Mouse (Mus musculus): Measurements from ENCODE around the gene Tmem120b. TPM values are rescaled to one million over a fixed set of nuclear protein-coding genes. Genes with fewer than 3 reads are reported as not detected.

Tmem120b gene
- polyA plus RNA-seq, 1 experiment from 2014 or later = 9.3 TPM

DNA sequence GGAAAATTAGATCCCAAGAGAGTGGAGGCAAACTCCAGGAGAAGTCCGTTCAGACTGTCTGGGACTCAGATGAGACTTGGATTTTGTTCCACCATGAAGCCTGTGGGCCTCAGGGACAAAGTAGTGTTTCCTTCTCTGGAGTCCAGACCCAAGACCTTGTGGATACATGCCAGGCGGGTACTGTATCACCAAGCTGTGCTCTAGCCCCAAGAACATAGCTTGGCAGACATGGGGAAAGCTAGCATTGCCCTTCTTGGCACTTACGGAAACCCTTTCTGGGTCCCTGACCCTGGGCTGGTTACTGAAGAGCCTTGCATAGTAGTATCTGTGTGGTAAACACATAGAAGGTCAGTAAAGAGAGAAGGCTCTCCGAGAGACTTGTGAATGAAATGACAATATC is 91.2 kb downstream of the Tmem120b start:
- Histone ChIP-seq H3K4me2 (ENCODE audit: low read depth, low read length, severe bottlenecking) (no peak overlapping the region), H3K4me1 (replicated peaks; ENCODE audit: control insufficient read depth, insufficient read depth, low read length) (no peaks in the 10 kb centered on the region), H3K4me3 (ENCODE audit: low read depth, low read length) (no peak overlapping the region), H3K36me3 (ENCODE audit: control insufficient read depth, insufficient read depth, low read length) (peaks cover 29% of the 10 kb centered on the region), H3K9ac (ENCODE audit: low read length) (no peak overlapping the region), H3K27me3 (ENCODE audit: control insufficient read depth, insufficient read depth, low read length) (no peaks in the 10 kb centered on the region), H3K9me3 (ENCODE audit: control insufficient read depth, low read length) (no peaks in the 10 kb centered on the region), H3K27ac (ENCODE audit: low read depth, low read length) (no peak overlapping the region)
- ATAC-seq (replicated peaks; ENCODE audit: low FRiP score) (no peak), DNase-seq (ENCODE audit: low spot score) (no peak)
- 93% methylated on average over 4 of the region's 4 CpGs for WGBS

DNA sequence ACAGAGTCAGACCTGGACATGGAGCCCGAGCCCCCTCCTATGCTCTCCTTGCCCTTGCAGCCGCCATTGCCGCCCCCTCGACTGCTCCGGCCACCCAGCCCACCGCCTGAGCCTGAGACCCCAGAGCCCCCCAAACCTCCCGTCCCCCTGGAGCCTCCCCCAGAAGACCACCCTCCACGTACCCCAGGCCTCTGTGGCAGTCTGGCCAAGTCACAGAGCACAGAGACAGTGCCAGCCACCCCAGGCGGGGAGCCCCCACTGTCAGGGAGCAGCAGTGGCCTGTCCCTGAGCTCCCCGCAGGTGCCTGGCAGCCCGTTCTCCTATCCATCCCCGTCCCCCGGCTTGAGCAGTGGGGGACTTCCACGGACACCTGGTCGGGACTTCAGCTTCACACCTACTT is 91.7 kb downstream of the Tmem120b start:
- no peaks in the 10 kb centered on the region for H3K27me3 ChIP-seq (ENCODE audit: control insufficient read depth, insufficient read depth, low read length)
- no peak overlapping the region for H3K4me2 ChIP-seq (ENCODE audit: low read depth, low read length, severe bottlenecking)
- WGBS = 91% methylated on average over 15 of the region's 15 CpGs

DNA sequence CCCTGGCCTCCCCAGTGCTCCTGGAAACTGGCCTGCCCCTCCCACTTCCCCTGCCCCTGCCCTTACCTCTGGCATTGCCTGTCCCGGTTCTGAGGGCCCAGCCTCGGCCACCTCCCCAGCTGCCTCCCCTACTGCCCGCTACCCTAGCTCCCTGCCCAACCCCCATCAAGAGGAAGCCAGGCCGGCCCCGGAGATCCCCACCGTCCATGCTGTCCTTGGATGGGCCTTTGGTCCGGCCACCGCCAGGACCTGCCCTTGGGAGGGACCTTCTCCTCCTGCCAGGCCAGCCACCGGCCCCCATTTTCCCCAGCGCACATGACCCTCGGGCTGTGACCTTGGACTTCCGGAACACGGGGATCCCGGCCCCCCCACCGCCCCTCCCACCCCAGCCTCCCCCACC is 92.1 kb downstream of the Tmem120b start:
- ATAC-seq (replicated peaks; ENCODE audit: low FRiP score) (no peak), DNase-seq (ENCODE audit: low spot score) (peak; percentile 51)
- Histone ChIP-seq H3K4me2 (ENCODE audit: low read depth, low read length, severe bottlenecking) (no peak overlapping the region), H3K27ac (ENCODE audit: low read depth, low read length) (no peak overlapping the region), H3K36me3 (ENCODE audit: control insufficient read depth, insufficient read depth, low read length) (peaks cover 29% of the 10 kb centered on the region), H3K9ac (ENCODE audit: low read length) (no peak overlapping the region), H3K4me3 (ENCODE audit: low read depth, low read length) (no peak overlapping the region), H3K4me1 (replicated peaks; ENCODE audit: control insufficient read depth, insufficient read depth, low read length) (no peaks in the 10 kb centered on the region), H3K27me3 (ENCODE audit: control insufficient read depth, insufficient read depth, low read length) (no peaks in the 10 kb centered on the region), H3K9me3 (ENCODE audit: control insufficient read depth, low read length) (no peaks in the 10 kb centered on the region)
- WGBS = 93% methylated on average over 15 of the region's 15 CpGs

More for the DNA sequence above, 91.7 kb downstream of the Tmem120b start:
- Histone ChIP-seq H3K36me3 (ENCODE audit: control insufficient read depth, insufficient read depth, low read length) (peaks cover 29% of the 10 kb centered on the region), H3K9ac (ENCODE audit: low read length) (no peak overlapping the region), H3K4me1 (replicated peaks; ENCODE audit: control insufficient read depth, insufficient read depth, low read length) (no peaks in the 10 kb centered on the region), H3K4me3 (ENCODE audit: low read depth, low read length) (no peak overlapping the region), H3K9me3 (ENCODE audit: control insufficient read depth, low read length) (no peaks in the 10 kb centered on the region), H3K27ac (ENCODE audit: low read depth, low read length) (no peak overlapping the region)
- ATAC-seq (replicated peaks; ENCODE audit: low FRiP score) (no peak), DNase-seq (ENCODE audit: low spot score) (peak; percentile 49)

DNA sequence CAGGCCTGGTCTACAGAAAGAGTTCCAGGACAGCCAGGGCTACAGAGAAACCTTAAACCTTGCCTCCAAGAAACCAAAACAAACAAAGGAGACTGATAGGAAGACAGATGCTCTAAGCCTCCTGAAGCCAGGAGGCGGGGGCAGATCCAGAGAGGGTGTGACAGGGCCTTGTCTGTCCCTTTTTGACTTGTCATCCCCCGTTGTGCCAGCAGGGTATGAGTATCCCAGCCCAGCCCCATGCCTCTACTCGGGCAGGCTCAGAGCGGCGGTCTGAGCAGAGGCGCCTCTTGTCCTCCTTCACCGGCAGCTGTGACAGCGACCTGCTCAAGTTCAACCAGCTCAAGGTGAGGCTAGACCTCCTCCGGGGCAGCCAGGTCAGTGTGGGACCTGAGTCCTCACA is 94.7 kb downstream of the Tmem120b start:
- no peak overlapping the region for H3K27ac ChIP-seq (ENCODE audit: low read depth, low read length)
- no peak overlapping the region for H3K9ac ChIP-seq (ENCODE audit: low read length)
- no peak overlapping the region for H3K4me2 ChIP-seq (ENCODE audit: low read depth, low read length, severe bottlenecking)
- DNase-seq (ENCODE audit: low spot score) = no peak
- no peaks in the 10 kb centered on the region for H3K9me3 ChIP-seq (ENCODE audit: control insufficient read depth, low read length)
- no peak overlapping the region for H3K4me3 ChIP-seq (ENCODE audit: low read depth, low read length)
- H3K36me3 ChIP-seq (ENCODE audit: control insufficient read depth, insufficient read depth, low read length) = peaks cover 32% of the 10 kb centered on the region
- ATAC-seq (replicated peaks; ENCODE audit: low FRiP score) = no peak
- no peaks in the 10 kb centered on the region for H3K27me3 ChIP-seq (ENCODE audit: control insufficient read depth, insufficient read depth, low read length)
- H3K4me1 ChIP-seq (replicated peaks; ENCODE audit: control insufficient read depth, insufficient read depth, low read length) = no peaks in the 10 kb centered on the region
- WGBS = 80% methylated on average over 9 of the region's 9 CpGs

DNA sequence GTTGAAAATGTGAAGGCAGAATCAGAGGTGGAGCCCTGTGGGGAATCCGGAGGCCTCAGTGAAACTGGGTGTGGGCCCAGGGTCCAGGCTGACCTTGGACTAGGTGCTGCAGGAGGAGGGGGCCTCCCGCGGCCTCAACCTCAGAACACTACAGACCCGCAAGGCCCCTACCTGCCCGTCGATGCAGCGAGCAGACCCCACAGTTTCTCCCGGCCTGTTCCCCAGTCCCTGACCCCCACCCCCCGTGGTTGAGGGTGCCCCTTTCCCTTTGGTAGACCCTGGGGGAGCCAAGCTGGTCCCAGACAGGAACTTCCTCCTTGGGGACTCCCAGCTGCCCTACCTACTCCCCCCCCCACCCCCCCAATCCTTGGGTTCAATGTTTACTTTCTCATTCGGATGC is 98.2 kb downstream of the Tmem120b start:
- ATAC-seq (replicated peaks; ENCODE audit: low FRiP score) = no peak

More for the DNA sequence above, 98.2 kb downstream of the Tmem120b start:
- Histone ChIP-seq H3K27ac (ENCODE audit: low read depth, low read length) (no peak overlapping the region), H3K9ac (ENCODE audit: low read length) (no peak overlapping the region), H3K4me1 (replicated peaks; ENCODE audit: control insufficient read depth, insufficient read depth, low read length) (no peaks in the 10 kb centered on the region), H3K9me3 (ENCODE audit: control insufficient read depth, low read length) (no peaks in the 10 kb centered on the region), H3K27me3 (ENCODE audit: control insufficient read depth, insufficient read depth, low read length) (no peaks in the 10 kb centered on the region), H3K4me3 (ENCODE audit: low read depth, low read length) (no peak overlapping the region), H3K4me2 (ENCODE audit: low read depth, low read length, severe bottlenecking) (no peak overlapping the region), H3K36me3 (ENCODE audit: control insufficient read depth, insufficient read depth, low read length) (peaks cover 17% of the 10 kb centered on the region)
- WGBS = 92% methylated on average over 10 of the region's 10 CpGs
- no peak for DNase-seq (ENCODE audit: low spot score)

Other genes with a start within 250 kb of the Tmem120b start
- gene Anapc5, start 247.1 kb upstream of the Tmem120b start, polyA plus RNA-seq (2014; fragmentation: Nextera tagmentation; extraction: Ambion mirVana) = 536 and 549 TPM in 2 replicates
- 51.1 and 53.2 TPM in 2 replicates for gene Rnf34, start 218.4 kb upstream of the Tmem120b start, polyA plus RNA-seq (2014; fragmentation: Nextera tagmentation; extraction: Ambion mirVana)
- gene Kdm2b, start 78.6 kb upstream of the Tmem120b start, polyA plus RNA-seq (2014; fragmentation: Nextera tagmentation; extraction: Ambion mirVana) = 78.0 and 92.4 TPM in 2 replicates
- 9.6 and 9.8 TPM in 2 replicates for gene Orai1, start 53.3 kb upstream of the Tmem120b start, polyA plus RNA-seq (2014; fragmentation: Nextera tagmentation; extraction: Ambion mirVana)
- not detected in 2 replicates for gene Morn3, start 21.4 kb upstream of the Tmem120b start, polyA plus RNA-seq (2014; fragmentation: Nextera tagmentation; extraction: Ambion mirVana)
- gene Rhof, start 64.3 kb downstream of the Tmem120b start, polyA plus RNA-seq (2014; fragmentation: Nextera tagmentation; extraction: Ambion mirVana) = 1.2 and 1.9 TPM in 2 replicates
- gene Setd1b, start 73.8 kb downstream of the Tmem120b start, polyA plus RNA-seq (2014; fragmentation: Nextera tagmentation; extraction: Ambion mirVana) = 13.9 and 15.0 TPM in 2 replicates
- gene Psmd9, start 101.0 kb downstream of the Tmem120b start, polyA plus RNA-seq (2014; fragmentation: Nextera tagmentation; extraction: Ambion mirVana) = 68.5 and 77.8 TPM in 2 replicates
- not detected in 2 replicates for gene Hpd, start 114.3 kb downstream of the Tmem120b start, polyA plus RNA-seq (2014; fragmentation: Nextera tagmentation; extraction: Ambion mirVana)
- 1.1 and 1.9 TPM in 2 replicates for gene Wdr66, start 183.7 kb downstream of the Tmem120b start, polyA plus RNA-seq (2014; fragmentation: Nextera tagmentation; extraction: Ambion mirVana)